In genomic region chr19:10433879-10434540, GRCm38 (mm10) we compare ENCODE assay signal across 10 mouse cellular contexts. TPM values are rescaled to one million over a fixed set of nuclear protein-coding genes. Genes with fewer than 3 reads are reported as not detected.
DNase-seq lines count a peak whose midpoint lies in the region; ATAC-seq and TF ChIP-seq lines count a peak whose summit lies in the region.
"Had no signal": no experiment of that assay in that cellular context is flagged by ENCODE, and none has a peak within 500 bp of the region (broad histone marks: within the 10 kb centered on the region; RNA-seq: fewer than 3 reads in every experiment).

No protein-coding gene starts in this region.

- 27% methylated on average over 9 of the region's 9 CpGs for WGBS in heart, postnatal 0 days

- TF ChIP-seq EP300 in heart, postnatal 0 days (IDR thresholded peaks at IDR 0.05; ENCODE audit: low read depth) = no peak

- H3K27me3 ChIP-seq in heart, postnatal 0 days (ENCODE audit: control insufficient read depth, insufficient read depth, low read length) = no peaks in the 10 kb centered on the region

- H3K9ac ChIP-seq in heart, postnatal 0 days (replicated peaks; ENCODE audit: low read depth, low read length) = no peak overlapping the region
- H3K9ac ChIP-seq: embryonic facial prominence, embryonic 13.5 days had no signal

- TF ChIP-seq CTCF in heart, postnatal 0 days (IDR thresholded peaks at IDR 0.05; ENCODE audit: low read depth) = no peak

- peaks cover 18% of the 10 kb centered on the region for H3K4me1 ChIP-seq in heart, postnatal 0 days (ENCODE audit: control insufficient read depth, insufficient read depth)

- H3K4me2 ChIP-seq in heart, postnatal 0 days (ENCODE audit: low read depth, low read length) = no peak overlapping the region
- H3K4me2 ChIP-seq: embryonic facial prominence, embryonic 13.5 days; liver, embryonic 11.5 days had no signal

- ATAC-seq in heart, postnatal 0 days (ENCODE audit: insufficient read depth, low read depth) = peak; percentile 57
- ATAC-seq in inflammation-experienced regulatory T-cells, adult 6 months = no peak

- H3K9me3 ChIP-seq in heart, postnatal 0 days (replicated peaks; ENCODE audit: control insufficient read depth, low read length) = no peaks in the 10 kb centered on the region
- H3K9me3 ChIP-seq: embryonic facial prominence, embryonic 13.5 days; midbrain, embryonic 10.5 days had no signal

- H3K36me3 ChIP-seq in heart, postnatal 0 days (replicated peaks; ENCODE audit: control insufficient read depth, insufficient read depth, low read length) = no peaks in the 10 kb centered on the region
- H3K36me3 ChIP-seq: embryonic facial prominence, embryonic 13.5 days; midbrain, embryonic 10.5 days had no signal

- H3K27ac ChIP-seq in heart, postnatal 0 days (ENCODE audit: low read depth) = peak overlapping the region; percentile 61
- H3K27ac ChIP-seq: embryonic facial prominence, embryonic 13.5 days had no signal

- no peak overlapping the region for H3K4me3 ChIP-seq in heart, postnatal 0 days (ENCODE audit: low read depth, low read length)
- H3K4me3 ChIP-seq: embryonic facial prominence, embryonic 13.5 days; midbrain, embryonic 10.5 days had no signal

- peak; percentile 62 for DNase-seq in layer of hippocampus, adult 11-12 months (ENCODE audit: low spot score)
- no peak for DNase-seq in layer of hippocampus, postnatal 25 days (ENCODE audit: extremely low spot score in 1 of 2, low spot score in 1 of 2)
- DNase-seq in cerebellum, postnatal 36 days = peak; percentile 49 to 59
- no peak for DNase-seq in heart, postnatal 0 days (ENCODE audit: low spot score)
- DNase-seq in right cerebral cortex, postnatal 10 days (ENCODE audit: low spot score in 2 of 2) = peak; percentile 77 to 83
- no peak for DNase-seq in natural killer cell, adult 2 months (ENCODE audit: low spot score in 2 of 2)

RNA-seq across cellular contexts. Expression of gene Lrrc10b, which starts 23.3 kb away (rescaled TPM):
- total RNA-seq in layer of hippocampus, postnatal 25 days (2021) = 10 to 100 TPM; 76.2 to 78.9 TPM
- total RNA-seq in heart, postnatal 0 days (2014; rRNA removed; ENCODE audit: low replicate concordance) = 1.9 TPM in 1 of 2 replicates, not detected in the other
- 0.08 and 0.18 TPM in 2 replicates for polyA plus RNA-seq in heart, postnatal 0 days (2015; fragmentation: Nextera tagmentation; extraction: Ambion mirVana)
- not detected for polyA plus RNA-seq in inflammation-experienced regulatory T-cells, adult 6 months (2017; shearing (Covaris generic))
- polyA plus RNA-seq: liver, embryonic 11.5 days had no signal

RNA-seq across cellular contexts. Expression of gene Syt7, which starts 45.1 kb away (rescaled TPM):
- 100 to 1,000 TPM; 258 to 328 TPM for total RNA-seq in layer of hippocampus, postnatal 25 days (2021)
- total RNA-seq in heart, postnatal 0 days (2014; rRNA removed; ENCODE audit: low replicate concordance) = 5.0 and 6.0 TPM in 2 replicates
- 0.78 and 0.96 TPM in 2 replicates for polyA plus RNA-seq in heart, postnatal 0 days (2015; fragmentation: Nextera tagmentation; extraction: Ambion mirVana)
- under 1 TPM in 1 of 3 experiments, not detected in 2; 0.05 TPM for polyA plus RNA-seq in inflammation-experienced regulatory T-cells, adult 6 months (2017; shearing (Covaris generic))

RNA-seq across cellular contexts. Expression of gene Ppp1r32, which starts 48.7 kb away (rescaled TPM):
- 1 to 10 TPM; 1.7 to 3.4 TPM for total RNA-seq in layer of hippocampus, postnatal 25 days (2021)
- total RNA-seq in heart, postnatal 0 days (2014; rRNA removed; ENCODE audit: low replicate concordance) = 0.19 TPM in 1 of 2 replicates, not detected in the other
- 0.14 TPM in 2 replicates for polyA plus RNA-seq in heart, postnatal 0 days (2015; fragmentation: Nextera tagmentation; extraction: Ambion mirVana)
- under 1 TPM in 2 of 3 experiments, not detected in 1; 0.30 to 0.73 TPM for polyA plus RNA-seq in inflammation-experienced regulatory T-cells, adult 6 months (2017; shearing (Covaris generic))

Comparison
In these comparisons a context has a peak if more than half of its experiments do, and no peak if none do; other contexts are left out.
1. DNase-seq: peak in layer of hippocampus, adult 11-12 months (single experiment), cerebellum, postnatal 36 days (2 of 2) and right cerebral cortex, postnatal 10 days (2 of 2); none in layer of hippocampus, postnatal 25 days (0 of 2), heart, postnatal 0 days (single experiment) and natural killer cell, adult 2 months (0 of 2).
2. RNA of gene Lrrc10b, which starts 23.3 kb away (total RNA-seq): 76.2 to 78.9 TPM in layer of hippocampus, postnatal 25 days; 1.9 TPM in heart, postnatal 0 days; every median in the first group is over 10 times any median in the second.
3. RNA of gene Syt7, which starts 45.1 kb away (total RNA-seq): 258 to 328 TPM in layer of hippocampus, postnatal 25 days; 5.0 to 6.0 TPM in heart, postnatal 0 days; every median in the first group is over 10 times any median in the second.